Mouse (Mus musculus) neutrophil, adult 5-6 weeks (primary cell): ENCODE data around the gene Pcdh11x. TPM values are rescaled to one million over a fixed set of nuclear protein-coding genes. Genes with fewer than 3 reads are reported as not detected.

Experiments used
- total RNA-seq: library from RNA; stranded (forward); fragments of 200-1000 nt; gene quantifications from 2 replicates; pipeline ENCODE4 v1.2.3, GENCODE M21; 2017

Gene Pcdh11x
- total RNA-seq, 1 experiment from 2014 or later = not detected

Other genes starting within 250 kb of the Pcdh11x start
- not detected in 2 replicates for gene H2afb3, start 22.8 kb downstream of the Pcdh11x start, total RNA-seq